Mouse (Mus musculus): ENCODE measurements around the gene 1110065P20Rik.

1110065P20Rik gene

DNA sequence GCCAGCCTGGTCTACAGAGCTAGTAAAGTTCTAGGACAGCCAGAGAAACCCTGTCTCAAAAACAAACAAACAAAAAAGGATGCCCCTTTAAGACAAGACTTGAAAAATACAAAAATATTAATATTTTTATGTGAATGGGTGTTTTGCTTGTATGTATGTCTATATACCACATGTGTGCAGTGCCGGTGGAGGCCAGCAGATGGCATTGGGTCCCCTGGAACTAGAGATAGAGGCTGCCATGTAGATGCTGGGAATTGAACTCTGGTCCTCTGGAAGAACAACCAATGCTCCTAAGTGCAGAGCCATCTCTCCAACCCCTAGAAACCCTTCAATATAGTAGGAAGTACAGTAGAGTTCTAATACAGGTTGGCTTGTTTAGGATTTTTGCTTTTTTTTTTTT lies 10.0 kb downstream of the 1110065P20Rik start:
- ATAC-seq (ENCODE audit: low TSS enrichment), result no peak

DNA sequence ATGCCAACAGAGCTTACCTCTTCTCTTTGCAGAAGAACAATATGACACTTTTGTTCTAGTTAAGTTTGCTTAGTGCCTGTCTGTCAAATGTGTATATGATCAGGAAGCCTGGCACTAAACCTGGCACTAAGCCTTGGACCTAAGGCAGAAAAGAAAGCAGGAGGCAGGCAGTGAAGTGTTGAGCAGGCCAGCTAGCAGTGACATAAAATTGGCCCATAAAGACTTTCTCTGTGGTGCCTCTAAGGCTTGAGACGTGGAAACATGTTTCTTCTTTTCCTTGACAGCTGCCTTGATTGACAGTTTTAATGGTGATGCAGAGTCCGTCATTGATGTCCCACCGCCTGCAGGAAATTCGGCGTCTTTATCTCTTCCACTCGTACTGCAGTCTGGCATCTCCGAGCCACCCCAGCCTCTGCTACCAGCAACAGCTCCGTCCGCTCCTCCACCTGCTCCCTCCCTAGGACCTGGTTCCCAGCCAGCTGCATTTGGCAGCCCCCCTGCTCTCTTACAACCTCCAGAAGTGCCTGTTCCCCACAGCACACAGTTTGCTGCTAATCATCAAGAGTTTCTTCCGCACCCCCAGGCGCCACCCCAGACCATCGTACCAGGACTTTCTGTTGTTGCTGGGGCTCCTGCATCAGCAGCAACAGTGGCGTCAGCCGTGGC lies 12.8 kb downstream of the 1110065P20Rik start:
- ATAC-seq (ENCODE audit: low TSS enrichment), result no peak

DNA sequence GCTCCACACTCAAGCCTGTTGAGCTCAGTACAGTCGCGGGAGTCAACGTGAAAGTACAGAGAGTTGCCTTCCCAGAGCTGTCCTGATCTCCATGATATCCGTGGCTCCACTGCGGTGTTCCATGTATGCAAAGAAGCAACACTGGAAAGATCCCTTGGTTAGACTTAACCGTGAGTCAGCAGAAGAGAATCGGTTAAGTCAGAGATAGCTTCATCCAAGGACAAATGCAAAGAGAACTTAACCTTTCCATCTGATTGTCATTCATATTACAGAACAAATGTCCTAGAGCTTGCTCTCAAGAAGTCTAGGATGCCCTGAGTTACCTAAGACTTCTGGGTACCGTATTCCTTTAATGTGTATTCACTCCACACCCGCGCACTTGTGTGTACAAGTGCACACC lies 18.2 kb downstream of the 1110065P20Rik start:
- ATAC-seq (ENCODE audit: low TSS enrichment), result no peak

DNA sequence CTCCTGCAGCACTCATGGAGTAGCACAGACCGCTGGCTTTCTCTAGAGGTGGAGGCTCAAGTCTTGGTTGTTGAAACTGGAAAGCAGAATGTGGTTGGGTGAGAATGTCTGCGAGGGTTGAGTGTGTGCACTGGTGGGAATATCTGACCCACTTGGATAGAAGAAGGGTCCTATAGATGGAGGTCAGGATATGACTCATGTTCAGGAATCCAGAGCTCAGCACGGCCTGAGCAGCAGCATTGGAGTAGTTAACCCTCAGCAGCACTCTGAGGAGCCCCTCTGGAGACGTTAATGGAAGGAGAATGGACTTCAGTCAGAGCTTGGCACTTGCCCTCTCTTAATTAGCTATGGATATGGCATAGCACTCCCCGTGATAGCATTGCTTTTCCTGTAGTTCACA lies 21.3 kb downstream of the 1110065P20Rik start:
- ATAC-seq (ENCODE audit: low TSS enrichment), result no peak

DNA sequence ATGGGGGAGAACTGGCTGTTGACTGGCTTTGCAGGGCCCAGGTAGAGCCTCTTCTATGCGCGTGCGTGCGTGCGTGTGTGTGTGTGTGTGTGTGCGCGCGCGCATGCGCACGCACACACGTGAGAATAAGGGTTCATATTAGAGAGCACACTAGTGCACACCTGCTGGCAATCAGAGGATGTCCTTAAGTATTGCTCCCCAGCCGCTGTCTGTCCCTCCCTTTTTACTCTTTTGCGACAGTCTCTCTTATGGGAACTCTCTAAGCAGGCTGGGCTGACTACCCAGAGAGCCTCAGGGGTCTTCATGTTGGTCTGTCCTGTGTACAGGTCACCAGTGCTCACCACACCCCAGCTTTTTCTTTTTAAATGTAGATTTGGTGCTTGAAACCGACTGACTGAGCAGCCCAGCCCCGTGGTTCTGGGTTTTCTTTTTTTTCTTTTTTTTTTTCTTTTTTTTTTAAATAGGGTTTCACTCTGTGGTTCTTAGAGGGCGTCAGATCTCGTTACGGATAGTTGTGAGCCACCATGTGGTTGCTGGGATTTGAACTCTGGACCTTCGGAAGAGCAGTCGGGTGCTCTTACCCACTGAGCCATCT lies 25.5 kb downstream of the 1110065P20Rik start:
- ATAC-seq (ENCODE audit: low TSS enrichment), result no peak

DNA sequence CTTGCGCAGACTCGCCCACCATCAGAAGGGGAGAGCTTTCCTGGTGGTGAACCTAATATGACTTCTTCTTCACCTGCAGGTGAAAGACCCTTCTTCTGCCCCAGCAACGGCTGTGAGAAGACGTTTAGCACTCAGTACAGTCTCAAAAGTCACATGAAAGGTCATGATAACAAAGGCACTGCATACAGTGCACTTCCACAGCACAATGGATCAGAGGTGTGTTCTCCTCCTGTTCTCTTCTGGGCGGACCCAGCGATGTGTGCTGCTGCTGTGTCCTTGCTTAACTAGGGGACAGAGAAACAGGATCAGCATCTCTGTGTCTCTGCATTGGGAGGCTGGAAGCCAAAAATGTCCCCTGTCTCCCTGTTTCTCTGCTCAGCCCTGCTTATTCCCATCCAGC lies 26.0 kb downstream of the 1110065P20Rik start:
- no peak for ATAC-seq (ENCODE audit: low TSS enrichment)

DNA sequence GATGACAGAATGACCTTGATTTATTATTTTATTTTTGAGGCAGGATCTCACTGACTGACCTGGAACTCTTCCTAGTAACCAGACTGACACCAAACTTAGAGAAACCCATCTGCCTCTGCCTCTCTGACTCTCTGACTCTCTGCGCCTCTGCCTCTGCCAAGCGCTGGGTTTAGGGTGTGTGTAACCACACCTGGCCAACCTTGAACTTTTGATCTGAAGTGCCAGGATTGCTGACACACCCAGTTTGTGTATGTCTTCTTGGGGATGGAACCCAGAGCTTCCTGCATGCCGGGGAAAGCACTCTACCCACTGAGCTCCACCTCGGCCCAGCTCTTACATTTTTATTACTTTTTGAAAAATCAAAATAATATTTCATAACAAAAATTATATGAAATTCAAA lies 32.2 kb downstream of the 1110065P20Rik start:
- ATAC-seq (ENCODE audit: low TSS enrichment), result no peak

DNA sequence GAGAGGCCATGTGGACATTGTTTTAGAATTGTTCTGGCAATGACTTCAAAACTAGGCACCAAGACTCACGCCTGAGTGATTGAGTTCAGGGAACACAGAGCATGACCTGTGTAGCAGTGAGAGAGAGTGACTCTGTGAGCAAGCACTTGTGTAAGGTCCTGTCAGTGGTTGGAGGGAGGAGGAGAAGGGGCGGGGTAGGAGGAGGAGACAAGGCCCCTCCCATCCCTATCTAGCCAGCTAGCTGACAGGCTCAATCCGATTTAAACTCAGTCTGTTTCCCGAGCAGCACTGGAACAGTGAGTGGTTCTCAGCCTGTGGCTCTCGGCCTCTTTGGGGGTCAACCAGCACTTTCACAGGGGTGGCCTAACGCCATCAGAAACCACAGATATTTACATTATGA lies 33.2 kb downstream of the 1110065P20Rik start:
- ATAC-seq (ENCODE audit: low TSS enrichment), result peak; percentile 38; the same call in 1 of the 2 replicates

DNA sequence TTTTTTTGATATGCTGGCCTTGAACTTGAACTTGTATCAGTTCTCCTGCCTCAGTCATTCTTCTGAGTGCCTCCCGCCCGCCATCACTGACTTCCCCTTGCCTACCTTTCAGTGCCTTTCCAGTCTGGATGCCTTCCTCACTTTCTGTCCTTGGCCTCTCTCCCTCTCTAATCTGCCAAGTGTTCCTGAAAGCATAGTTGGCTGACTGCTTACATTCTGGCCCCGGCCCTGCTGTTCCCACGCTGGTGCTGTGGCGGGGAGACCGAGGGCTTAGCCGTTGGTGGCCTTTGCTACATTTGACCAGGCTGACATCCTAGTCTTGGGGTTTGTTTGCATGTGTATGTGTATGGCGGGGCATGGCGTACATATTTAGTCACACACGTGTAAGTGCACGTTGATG lies 35.1 kb downstream of the 1110065P20Rik start:
- ATAC-seq (ENCODE audit: low TSS enrichment), result no peak

DNA sequence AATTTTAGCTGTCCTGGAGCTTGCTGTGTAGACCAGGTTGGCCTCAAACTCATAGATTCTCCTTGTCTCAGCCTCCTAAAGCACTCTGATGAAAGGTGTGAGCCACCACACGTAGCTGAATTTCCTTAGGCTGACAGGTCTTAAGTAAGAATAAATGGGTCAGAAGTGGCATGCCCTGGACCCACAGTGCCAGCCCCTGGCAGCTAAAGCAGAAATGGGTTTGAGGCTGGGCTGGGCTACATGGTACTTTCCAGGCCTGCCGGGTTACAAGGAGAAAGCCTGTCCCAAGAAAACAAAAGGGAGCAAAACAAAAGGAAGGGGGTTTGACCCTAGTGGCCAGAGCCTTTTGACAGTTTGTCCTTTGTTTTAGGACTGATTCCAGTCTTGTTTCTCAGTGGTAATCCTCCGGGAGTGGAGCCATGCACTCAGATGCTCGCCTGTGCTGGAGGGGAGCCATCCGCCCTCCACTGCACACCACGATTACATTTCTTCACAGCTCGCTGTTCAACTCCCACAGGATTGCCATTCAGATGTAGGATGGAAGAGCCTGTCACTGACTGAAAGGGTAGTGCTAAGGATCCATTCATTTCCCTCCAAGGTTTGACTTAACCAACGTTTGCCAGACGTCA lies 39.5 kb downstream of the 1110065P20Rik start:
- ATAC-seq (ENCODE audit: low TSS enrichment), result peak; percentile 94

DNA sequence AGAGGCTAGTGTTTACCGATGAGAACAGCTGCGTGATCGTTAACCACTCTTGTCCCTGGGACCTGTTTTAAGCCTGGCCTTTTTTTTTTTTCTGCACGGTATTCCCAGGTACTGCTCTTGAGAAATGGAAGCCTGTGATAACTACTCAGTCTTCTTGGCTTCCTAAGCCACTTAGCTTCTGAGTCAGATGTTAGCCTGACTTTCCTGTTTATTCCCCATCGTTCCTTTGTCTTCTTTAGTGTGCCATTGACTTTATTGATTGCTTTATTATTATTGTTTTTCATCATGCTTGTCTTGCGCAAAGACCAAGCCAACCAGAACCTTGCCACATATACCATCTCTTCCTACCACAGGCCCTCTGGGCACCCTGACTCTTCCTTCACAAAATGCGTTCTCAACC lies 40.9 kb downstream of the 1110065P20Rik start:
- no peak for ATAC-seq (ENCODE audit: low TSS enrichment)

DNA sequence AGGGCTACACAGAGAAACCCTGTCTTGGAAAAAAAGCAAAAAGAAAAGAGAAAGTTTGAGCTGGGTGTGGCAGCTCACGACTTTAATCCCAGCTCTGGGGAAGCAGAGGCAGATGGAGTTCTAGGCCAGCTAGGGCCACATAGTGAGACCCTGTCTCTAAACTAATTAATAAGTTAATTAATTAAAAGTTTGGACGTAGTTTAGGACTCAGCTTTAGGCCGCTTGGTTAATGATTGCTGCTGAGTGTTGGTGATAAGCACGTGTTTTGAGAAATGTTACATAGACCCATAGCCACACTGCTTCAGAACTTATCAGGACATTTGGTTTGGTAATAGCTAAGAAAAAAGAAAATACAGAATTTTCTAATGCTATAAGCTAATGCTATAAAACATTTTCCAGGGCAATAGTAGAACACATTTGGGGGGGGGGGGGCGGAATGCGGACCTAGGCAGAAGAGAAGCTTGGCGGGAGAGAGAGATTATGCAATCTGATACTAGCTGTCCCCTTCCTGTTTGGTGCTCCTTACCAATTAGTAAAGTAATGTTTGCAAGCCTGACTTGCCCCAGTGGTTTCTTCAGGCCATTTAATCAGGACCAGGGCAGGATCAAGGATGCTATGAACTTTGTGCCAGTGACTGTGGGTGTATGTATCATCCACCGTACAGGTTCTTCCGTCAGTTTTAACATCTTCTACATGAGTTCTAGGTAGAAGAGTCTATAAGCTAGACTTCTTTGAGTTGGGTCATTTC lies 41.7 kb downstream of the 1110065P20Rik start:
- no peak for ATAC-seq (ENCODE audit: low TSS enrichment)

DNA sequence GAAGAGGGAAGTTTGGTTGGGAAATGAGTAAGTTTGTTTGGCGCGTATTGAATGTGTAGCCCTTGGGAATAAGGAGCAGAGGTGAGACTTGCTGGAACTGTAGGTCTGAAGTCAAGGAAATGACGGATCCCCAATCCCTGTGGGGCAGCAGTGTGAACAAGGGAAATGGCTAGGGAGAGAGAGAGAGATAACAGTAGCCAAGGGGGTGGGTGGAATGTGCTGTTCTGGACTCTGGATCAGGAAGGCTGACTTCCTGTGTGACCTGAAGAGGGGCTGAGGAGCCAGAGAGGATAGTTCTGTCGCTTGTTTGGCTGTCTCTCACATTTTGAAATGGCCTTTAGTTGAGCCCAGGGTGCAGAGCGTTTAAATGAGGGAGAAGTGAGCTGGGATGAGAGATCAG lies 42.5 kb downstream of the 1110065P20Rik start:
- ATAC-seq (ENCODE audit: low TSS enrichment), result no peak

DNA sequence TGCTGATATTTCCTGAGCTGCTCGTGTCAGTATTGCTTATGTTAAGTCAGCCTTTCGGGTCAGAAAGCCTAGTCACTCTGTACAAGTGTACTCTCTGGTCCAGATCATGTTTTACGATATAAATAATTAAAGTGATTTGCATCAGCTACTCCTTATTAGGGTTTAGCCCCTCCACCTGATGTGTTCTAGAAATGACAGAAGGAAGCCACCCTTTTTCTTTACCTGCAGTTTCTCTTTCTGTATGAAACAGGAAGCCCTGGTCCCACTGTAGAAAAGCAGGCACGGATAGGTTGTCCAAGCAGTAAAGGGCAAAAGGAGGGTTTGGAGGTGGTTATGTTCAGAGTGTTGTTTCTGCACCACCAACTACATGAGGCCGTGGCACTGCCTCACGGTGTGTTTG lies 47.6 kb downstream of the 1110065P20Rik start:
- ATAC-seq (ENCODE audit: low TSS enrichment), result no peak

DNA sequence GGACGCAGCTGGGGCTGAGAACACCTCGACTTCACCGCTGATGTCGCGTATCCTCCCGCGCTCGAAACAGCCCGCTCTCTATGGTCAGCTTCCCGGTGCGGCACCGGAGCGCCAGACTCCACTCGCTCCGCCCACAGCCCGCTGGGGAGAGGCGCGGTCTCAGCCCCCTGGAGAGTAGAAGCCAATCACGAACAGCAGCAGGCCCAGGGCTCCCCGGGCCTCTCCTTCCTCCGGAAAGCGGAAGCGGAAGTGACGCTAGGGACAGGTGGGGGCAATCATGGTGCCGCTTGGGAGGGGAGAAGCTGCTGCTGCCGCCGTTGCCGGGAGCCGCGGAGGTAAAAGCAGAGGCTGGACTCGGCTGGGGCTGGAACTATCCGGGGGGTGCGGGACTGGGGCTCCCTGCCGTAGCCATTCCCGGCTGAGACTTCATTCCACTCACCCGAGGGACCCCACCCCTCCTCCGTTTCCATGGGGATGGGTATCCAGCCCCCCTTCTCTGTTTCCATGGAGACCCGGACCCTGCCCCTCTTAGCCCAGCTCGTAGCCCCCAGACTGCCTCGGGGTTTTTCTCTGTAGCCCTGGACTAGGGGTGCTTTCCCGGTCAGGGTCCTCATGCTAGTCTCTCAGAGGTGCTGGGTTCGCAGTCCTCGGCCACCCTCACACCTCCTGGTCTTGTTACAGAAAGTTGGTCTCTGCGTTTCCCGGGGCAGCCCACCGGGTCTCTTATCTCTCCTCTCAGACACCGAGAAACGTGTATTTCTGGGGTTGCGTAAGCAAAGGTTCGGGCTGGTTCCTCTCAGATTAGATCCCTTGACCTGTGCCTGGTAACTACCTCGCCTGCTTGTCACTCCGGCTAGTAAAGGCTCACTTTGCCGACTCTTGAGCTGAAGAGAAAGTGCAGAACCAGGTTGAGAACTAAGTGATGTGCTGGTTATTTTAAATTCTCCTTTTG lies 48.4 kb downstream of the 1110065P20Rik start:
- peak; percentile 97 for ATAC-seq (ENCODE audit: low TSS enrichment)

DNA sequence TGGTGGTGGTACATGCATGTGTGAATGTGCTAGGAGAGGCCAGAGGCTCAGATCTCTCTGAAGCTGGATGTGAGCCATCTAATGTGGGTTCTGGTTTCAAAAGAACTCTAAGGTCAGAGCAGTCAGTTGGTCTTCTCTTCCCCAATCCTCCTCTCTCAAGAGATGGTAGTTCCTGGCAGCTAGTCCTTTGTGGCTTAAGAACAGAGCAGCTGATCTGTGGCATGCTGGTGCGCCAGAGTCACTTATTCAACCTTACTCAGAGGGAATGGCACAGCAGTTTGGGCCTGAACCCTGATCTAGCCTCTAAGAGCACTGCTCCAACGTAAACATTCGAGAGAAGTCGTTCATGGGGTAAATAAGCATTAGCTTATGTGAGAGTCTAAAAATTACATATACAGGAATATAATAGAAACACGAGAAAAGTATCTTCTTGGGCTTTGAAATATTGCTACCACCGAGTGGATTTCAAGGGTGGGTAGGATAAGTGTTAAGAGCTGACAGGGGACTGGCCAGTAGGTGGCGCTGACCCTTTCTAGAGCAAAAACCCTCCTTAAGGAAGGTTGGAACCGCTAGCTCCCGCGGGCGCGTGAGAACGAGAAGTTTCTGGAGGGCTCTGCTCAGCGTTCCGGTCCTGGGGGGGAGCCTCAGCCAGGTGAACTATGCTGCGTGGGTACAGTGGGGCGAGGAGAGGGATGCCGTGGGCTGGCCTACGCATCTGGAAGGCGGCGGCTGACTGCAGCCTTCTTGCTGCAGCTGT lies 49.3 kb downstream of the 1110065P20Rik start, which contains the start of gene Mtf1:
Mtf1 (plus strand) TSS at position 553 of the 757 bp plus-strand sequence.
- ATAC-seq (ENCODE audit: low TSS enrichment), result peak; percentile 71
